Mouse (Mus musculus): ENCODE data around the gene Alg14.
A peak's percentile ranks its signal among the peaks of the same experiment; 100 is the strongest.

Alg14 gene

GRCm38 (mm10) chr3:121277557-121277956 lies 14.0 kb upstream of the Alg14 start:
- no peak for DNase-seq (ENCODE audit: low spot score)

GRCm38 (mm10) chr3:121279679-121280078 lies 11.9 kb upstream of the Alg14 start:
- DNase-seq (ENCODE audit: low spot score) = no peak

GRCm38 (mm10) chr3:121282998-121283397 lies 8.6 kb upstream of the Alg14 start, which contains the start of gene Tmem56:
Gene Tmem56 (minus strand): TSS chr3:121283098.
- no peak for DNase-seq (ENCODE audit: low spot score)

- DNase-seq (ENCODE audit: low spot score) = no peak
These were observed 6.4 kb upstream of the Alg14 start for GRCm38 (mm10) chr3:121285219-121285618.

- DNase-seq (ENCODE audit: low spot score) = no peak
These were observed 4.4 kb upstream of the Alg14 start for GRCm38 (mm10) chr3:121287151-121287550.

GRCm38 (mm10) chr3:121290681-121291080 lies 892 bp upstream of the Alg14 start:
- no peak for DNase-seq (ENCODE audit: low spot score)

- DNase-seq (ENCODE audit: low spot score) = no peak
These were observed 381 bp upstream of the Alg14 start for GRCm38 (mm10) chr3:121291225-121291559.

- no peak for DNase-seq (ENCODE audit: low spot score)
These were observed 2.6 kb downstream of the Alg14 start for GRCm38 (mm10) chr3:121294200-121294599.

- DNase-seq (ENCODE audit: low spot score) = no peak
These were observed 15.1 kb downstream of the Alg14 start for GRCm38 (mm10) chr3:121306641-121307040.

- peak; percentile 69 for DNase-seq (ENCODE audit: low spot score)
These were observed 16.1 kb downstream of the Alg14 start for GRCm38 (mm10) chr3:121307532-121308234.

- DNase-seq (ENCODE audit: low spot score) = no peak
These were observed 17.4 kb downstream of the Alg14 start for GRCm38 (mm10) chr3:121308935-121309334.

- no peak for DNase-seq (ENCODE audit: low spot score)
These were observed 17.9 kb downstream of the Alg14 start for GRCm38 (mm10) chr3:121309429-121309828.

GRCm38 (mm10) chr3:121309896-121310714 lies 18.5 kb downstream of the Alg14 start:
- DNase-seq (ENCODE audit: low spot score) = no peak

GRCm38 (mm10) chr3:121312426-121312825 lies 20.9 kb downstream of the Alg14 start:
- DNase-seq (ENCODE audit: low spot score) = no peak

- no peak for DNase-seq (ENCODE audit: low spot score)
These were observed 21.4 kb downstream of the Alg14 start for GRCm38 (mm10) chr3:121312979-121313378.

- DNase-seq (ENCODE audit: low spot score) = no peak
These were observed 22.6 kb downstream of the Alg14 start for GRCm38 (mm10) chr3:121314149-121314548.

- DNase-seq (ENCODE audit: low spot score) = no peak
These were observed 23.9 kb downstream of the Alg14 start for GRCm38 (mm10) chr3:121315498-121315897.

GRCm38 (mm10) chr3:121319906-121320305 lies 28.3 kb downstream of the Alg14 start:
- DNase-seq (ENCODE audit: low spot score) = no peak

GRCm38 (mm10) chr3:121320896-121321295 lies 29.3 kb downstream of the Alg14 start:
- DNase-seq (ENCODE audit: low spot score) = no peak

GRCm38 (mm10) chr3:121323371-121323770 lies 31.8 kb downstream of the Alg14 start:
- no peak for DNase-seq (ENCODE audit: low spot score)

- no peak for DNase-seq (ENCODE audit: low spot score)
These were observed 35.8 kb downstream of the Alg14 start for GRCm38 (mm10) chr3:121327406-121327805.

- DNase-seq (ENCODE audit: low spot score) = no peak
These were observed 38.1 kb downstream of the Alg14 start for GRCm38 (mm10) chr3:121329647-121330046.

- DNase-seq (ENCODE audit: low spot score) = no peak
These were observed 38.7 kb downstream of the Alg14 start for GRCm38 (mm10) chr3:121330244-121330646.

All from ovary, postnatal 14 days (tissue).